Mouse (Mus musculus) brain, adult 2 months (tissue): ENCODE data around the gene Crebzf.

Experiments
- DNase-seq: peaks from one replicate; pipeline ENCODE4 v3.0.0; 2011; ENCODE audit warnings: low read depth, low spot score

Gene Crebzf

GRCm38 (mm10) chr7:90476313-90477245, 34.0 kb downstream of the Crebzf start, which contains the start of gene Dlg2:
Gene Dlg2, plus strand, starts transcription at chr7:90476672.
- peak; percentile 77 for DNase-seq

- DNase-seq: no peak
These were observed 40.1 kb downstream of the Crebzf start for GRCm38 (mm10) chr7:90482607-90483006.
